Mouse (Mus musculus) spleen, postnatal 14 days (tissue): ENCODE data around the gene Lyrm2.

Experiments
- DNase-seq, 2 experiments: peaks; one replicate each; pipeline ENCODE4 v3.0.0; 2021 to 2022; ENCODE audit warnings: low spot score in 2 of 2

The Lyrm2 gene

GRCm38 (mm10) chr4:32799966-32800576 lies at the start of gene Lyrm2:
Gene Lyrm2, plus strand, starts transcription at chr4:32800253.
- DNase-seq: peak; percentile 60 to 65

DNA sequence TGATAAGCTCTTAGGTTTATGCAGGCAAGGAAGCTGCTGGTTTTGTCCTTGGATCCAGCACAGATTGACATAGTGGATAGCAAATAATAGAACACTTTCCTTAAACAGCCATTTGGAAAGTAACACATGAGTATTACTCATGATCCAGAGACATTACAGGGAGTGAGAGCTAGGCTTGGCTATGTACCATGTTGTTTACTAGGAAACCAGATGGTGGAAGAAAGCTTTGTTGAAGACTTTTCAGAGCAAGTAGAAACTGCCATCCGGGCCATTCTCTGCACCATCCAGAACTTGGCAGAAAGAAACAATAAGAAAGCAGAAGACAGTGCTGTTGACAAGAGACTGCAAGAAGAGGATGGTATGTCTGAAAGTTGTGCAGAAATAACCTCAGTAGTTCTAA lies 49.3 kb upstream of the Lyrm2 start:
- DNase-seq: no peak

GRCm38 (mm10) chr4:32757430-32757829 lies 42.6 kb upstream of the Lyrm2 start:
- DNase-seq: no peak

- no peak for DNase-seq
Observed at GRCm38 (mm10) chr4:32767471-32767870, 32.6 kb upstream of the Lyrm2 start.

- peak; percentile 11 to 16 for DNase-seq
Observed at GRCm38 (mm10) chr4:32768046-32768445, 32.0 kb upstream of the Lyrm2 start.

DNA sequence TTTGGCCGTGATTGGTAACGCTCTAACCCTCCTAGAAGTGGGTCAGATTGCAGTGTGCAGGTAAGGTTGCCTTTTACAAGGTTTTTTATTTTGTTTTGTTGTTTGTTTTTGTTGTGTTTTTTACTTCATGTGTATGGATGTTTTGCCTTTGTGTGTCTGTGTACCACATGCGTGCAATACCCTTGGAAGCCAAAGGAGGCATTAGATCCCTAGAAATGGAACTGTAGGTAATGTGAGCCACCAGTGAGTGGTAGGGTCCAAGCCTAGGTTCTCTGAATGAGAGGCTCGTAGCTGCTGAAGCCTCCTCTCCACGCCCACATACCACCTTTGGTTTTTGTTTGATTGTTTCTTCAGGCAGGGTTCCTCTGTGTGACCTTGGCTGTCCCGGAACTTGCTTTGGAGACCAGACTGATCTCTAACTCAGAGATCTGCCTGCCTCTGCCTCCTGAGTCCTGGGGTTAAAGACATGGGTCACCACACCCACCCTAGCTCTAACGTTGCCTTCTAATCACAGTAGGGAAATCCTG lies 29.7 kb upstream of the Lyrm2 start:
- DNase-seq: no peak

GRCm38 (mm10) chr4:32779996-32780395 lies 20.1 kb upstream of the Lyrm2 start:
- no peak for DNase-seq

DNA sequence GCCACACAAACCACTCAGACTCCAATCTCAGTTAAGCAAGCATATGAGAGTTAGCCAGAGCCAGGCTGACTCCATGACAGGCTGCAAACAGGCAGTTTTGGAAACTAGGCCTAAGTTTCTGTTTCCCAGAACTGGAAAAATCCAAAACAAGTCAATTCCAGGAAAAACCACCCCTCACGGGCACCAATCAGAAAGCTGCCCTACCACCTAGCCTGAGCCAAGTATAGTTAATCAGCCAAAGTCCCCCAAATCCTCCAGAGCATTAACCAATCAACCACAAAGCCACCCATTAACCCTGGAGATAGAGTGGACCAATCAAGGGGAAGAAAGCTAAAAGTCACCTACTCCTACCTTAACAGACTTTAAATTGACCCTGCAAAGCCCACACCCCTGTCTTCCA lies 12.9 kb upstream of the Lyrm2 start:
- DNase-seq: no peak

DNA sequence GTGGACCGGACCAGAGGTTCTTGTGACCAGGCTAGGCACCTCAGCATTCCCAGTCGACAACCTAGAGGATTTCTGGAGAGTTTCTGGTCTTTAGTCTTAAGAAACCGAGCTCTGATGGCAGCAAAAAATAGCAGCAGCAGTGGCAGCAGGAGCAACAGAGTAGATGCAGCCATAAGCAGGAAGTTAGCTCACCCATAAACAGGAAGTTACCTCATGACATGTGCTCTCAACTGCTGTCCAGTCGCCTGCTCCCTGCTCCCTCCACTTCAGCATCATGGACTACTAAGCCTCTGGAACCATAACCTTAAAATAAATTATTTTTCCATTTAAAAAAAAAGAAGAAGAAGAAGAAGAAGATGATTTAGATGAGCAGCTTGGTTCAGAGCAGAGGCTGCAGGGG lies 11.0 kb upstream of the Lyrm2 start:
- DNase-seq: no peak

DNA sequence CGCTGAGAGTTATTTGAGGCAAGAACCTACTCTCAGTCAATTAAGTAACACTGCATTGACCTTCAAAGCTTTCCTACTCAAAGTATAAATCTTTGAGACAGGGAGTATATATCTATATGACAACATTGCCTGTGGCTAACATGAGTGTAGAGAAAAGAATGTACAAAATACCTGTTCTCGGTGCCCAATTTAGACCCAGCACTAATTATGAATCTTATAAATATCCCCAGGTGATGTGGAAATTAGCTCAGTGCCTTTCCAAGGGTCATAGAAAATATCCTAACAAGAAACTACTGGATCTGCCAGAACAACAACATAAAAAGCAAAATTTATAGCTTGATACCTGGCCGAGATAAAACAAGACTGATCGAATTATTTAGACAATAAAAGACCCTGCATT lies 1.1 kb upstream of the Lyrm2 start:
- DNase-seq: no peak

DNA sequence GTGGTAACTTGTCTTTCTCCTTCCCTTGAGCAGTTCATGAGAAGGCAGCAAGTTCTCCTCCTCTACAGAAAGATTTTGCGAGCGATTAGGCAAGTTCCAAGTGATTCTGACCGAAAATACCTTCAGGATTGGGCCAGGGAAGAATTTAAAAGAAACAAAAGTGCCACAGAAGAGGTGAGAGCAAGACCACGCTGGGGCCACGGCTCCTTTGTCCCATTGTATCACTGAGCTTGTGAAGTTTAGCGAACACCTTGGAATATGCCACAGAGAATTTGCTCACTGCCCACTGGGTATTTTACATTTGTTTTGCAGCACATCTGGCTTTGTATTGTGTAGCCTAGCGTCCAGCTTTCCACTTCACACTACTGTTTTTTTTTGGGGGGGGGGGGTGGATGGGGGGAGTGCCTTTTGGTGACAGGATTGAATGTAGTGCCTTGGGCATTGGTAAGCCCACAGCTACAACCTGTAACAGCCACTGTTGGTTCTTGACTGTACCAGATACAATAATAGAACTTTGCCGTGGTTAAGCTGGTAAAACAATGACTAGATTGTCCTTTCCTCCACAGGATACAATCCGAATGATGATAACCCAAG lies 621 bp downstream of the Lyrm2 start:
- DNase-seq: no peak

GRCm38 (mm10) chr4:32817478-32817877 lies 17.4 kb downstream of the Lyrm2 start:
- DNase-seq: no peak

DNA sequence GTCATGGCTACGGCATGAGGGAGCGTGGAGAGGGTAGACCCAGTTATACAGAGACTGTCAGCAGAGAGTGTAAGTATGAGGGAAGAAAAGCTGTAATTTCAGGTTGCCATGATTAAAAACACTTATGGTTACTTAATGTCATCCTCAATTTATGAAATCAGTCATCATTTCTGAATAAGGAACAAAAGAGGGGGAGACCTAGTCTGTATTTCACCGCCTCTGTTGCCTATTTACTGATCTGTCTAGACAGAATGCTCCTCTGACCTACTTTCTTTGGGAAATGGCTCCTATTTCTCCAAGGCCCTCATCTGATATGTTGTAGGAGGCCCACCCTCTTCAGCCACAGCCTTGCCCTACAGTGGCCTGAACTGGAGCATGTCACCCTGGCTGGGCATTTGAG lies 20.6 kb downstream of the Lyrm2 start:
- no peak for DNase-seq

GRCm38 (mm10) chr4:32824254-32824653 lies 24.2 kb downstream of the Lyrm2 start:
- no peak for DNase-seq

- DNase-seq: no peak
Observed at GRCm38 (mm10) chr4:32826925-32827324, 26.9 kb downstream of the Lyrm2 start.

DNA sequence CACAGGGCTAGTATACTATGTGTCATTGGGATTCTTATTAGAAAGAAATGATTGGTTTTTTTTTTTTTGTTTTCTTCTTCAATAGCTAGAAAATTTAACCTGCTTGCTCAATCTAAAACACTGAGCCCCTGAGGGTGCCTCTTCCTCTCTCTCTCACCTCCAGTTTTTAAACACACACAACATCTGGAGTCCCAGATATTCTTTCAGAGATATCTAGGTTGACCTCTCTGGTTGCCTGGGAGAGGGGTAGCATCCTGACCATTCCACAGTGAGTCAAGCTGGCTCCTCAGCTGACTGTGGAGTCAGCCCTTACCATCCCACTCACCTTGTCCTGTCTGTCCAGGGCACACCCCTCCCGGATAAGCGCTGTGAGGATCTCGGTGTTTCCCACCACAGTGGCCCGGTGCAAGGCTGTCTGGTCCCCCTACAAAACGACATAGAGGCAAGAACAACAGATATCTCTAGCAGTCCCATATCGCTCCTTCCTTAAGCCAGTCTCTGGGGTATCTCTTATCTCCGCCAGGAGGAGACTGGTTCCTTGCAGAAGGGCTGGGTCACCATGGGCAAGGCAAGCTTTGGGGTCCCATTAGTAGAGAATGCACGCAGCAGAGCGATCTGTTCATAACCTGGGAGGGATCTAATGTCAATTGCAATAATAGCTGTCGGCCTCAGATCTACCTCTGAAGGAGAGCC lies 28.5 kb downstream of the Lyrm2 start:
- DNase-seq: no peak

DNA sequence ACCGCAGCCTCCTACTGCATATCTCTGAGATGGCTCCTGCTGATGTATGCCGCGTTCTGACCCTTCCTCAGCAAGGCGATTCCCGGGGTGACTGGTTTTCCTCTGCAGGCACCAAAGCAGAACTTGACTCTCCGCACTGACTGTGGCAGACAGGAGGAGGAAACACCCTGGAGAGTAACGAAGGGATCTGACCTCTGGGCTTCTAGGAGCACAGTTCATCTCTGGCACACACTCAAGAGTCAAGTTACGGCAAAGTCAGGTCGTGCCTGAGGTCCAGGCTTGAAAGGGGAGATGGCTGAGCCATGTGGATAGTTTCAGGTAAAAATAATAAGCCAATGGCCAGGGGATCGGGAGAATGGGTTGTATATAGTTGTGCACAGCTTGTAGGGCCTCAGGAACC lies 29.3 kb downstream of the Lyrm2 start:
- DNase-seq: no peak

DNA sequence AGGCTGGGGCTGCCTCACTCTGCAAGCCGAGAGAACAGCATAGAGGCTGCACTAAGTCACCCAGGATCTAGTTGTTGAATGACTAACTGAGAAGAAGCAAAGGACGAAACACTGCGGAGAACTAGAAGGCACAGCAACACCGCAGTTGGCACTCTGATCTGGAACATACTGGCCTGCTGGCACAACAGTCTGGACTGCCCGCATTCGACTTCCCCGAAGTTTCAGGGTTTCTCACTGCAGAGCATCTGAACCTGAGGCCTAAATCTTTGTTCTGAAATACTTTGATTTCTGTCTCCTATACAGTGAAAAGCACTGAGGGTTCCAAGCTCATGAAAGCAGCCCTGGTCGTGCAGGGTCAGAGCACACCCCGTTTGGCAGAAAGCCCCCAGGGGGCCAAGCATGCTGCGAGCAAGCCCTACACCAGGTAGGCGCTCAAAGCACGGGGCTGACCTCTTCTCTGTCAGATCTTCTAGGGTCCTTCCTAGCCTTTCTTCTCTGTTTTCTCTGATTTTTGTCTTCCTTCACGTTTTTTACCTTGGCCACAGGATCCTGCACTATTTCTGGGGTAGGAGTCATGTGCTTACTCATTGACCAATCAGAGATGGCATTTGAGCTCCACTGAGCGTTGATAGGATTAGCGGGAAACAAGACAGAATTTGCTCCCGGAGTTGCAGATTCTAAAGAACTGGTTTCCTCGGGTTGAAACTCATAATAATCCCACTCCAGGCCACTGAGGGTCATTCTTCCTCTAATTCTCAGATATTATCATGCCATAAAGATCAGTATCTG lies 33.6 kb downstream of the Lyrm2 start:
- DNase-seq: no peak

DNA sequence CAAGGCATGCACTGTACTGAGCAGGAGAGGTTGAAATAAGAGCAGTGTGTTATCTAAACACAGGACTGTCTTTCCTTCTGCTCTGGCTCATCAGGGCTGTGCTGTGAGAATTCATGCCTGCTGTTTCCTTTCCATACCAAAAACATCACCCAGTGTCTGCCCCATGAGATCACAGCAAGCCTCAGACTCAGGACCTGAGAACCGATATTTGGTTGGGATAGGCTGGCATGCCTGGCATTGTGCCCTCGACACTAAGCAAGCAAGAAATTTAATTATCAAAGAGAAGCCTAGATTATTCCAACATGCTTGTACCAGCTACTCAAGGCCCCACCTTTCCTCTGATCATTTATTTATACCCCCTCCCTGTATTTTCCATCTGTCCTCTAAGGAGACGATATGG lies 34.5 kb downstream of the Lyrm2 start:
- DNase-seq: no peak

DNA sequence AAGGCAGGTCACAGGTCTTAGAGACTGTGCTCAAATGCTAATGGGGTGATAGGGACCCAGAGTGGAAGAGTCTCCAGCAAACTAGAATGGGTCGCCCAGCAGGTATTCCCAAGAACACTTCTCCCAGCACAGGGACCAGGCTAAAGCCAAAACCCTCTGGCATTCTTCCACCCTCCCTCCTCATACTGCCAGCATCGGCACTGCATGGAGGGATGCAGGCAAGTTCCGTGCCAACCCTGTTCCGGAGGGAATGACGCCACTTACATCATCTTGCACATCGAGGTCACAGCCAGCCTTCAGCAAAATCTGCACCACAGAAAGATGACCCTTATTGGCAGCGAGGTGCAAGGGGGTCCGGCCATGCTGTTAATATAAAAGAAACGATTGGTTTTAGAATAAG lies 36.0 kb downstream of the Lyrm2 start:
- DNase-seq: no peak

GRCm38 (mm10) chr4:32838401-32838800 lies 38.3 kb downstream of the Lyrm2 start:
- no peak for DNase-seq
